Mouse (Mus musculus): ENCODE data around the gene Hist1h2ad. TPM values are rescaled to one million over a fixed set of nuclear protein-coding genes. Genes with fewer than 3 reads are reported as not detected.
"Not testable (repeated sequence)": the region's sequence is repeated elsewhere in the genome, so short reads cannot be mapped to it uniquely, and the experiment has no call there.

Gene Hist1h2ad
- polyA plus RNA-seq, 1 experiment, result 6.5 TPM

- TF ChIP-seq GATA1 (IDR thresholded peaks at IDR 0.05; ENCODE audit: low read length), result no peak
These were observed 23.8 kb downstream of the Hist1h2ad start for GRCm38 (mm10) chr13:23597957-23598356.

- no peak for TF ChIP-seq GATA1 (IDR thresholded peaks at IDR 0.05; ENCODE audit: low read length)
These were observed 29.1 kb downstream of the Hist1h2ad start for GRCm38 (mm10) chr13:23603182-23603699.

GRCm38 (mm10) chr13:23604452-23604851, 30.3 kb downstream of the Hist1h2ad start:
- no peak for TF ChIP-seq GATA1 (IDR thresholded peaks at IDR 0.05; ENCODE audit: low read length)

- no peak for TF ChIP-seq GATA1 (IDR thresholded peaks at IDR 0.05; ENCODE audit: low read length)
These were observed 30.9 kb downstream of the Hist1h2ad start for GRCm38 (mm10) chr13:23605052-23605451.

- peak; percentile 24 for TF ChIP-seq GATA1 (IDR thresholded peaks at IDR 0.05; ENCODE audit: low read length)
These were observed 35.0 kb downstream of the Hist1h2ad start for GRCm38 (mm10) chr13:23609209-23609608.

- no peak for TF ChIP-seq GATA1 (IDR thresholded peaks at IDR 0.05; ENCODE audit: low read length)
These were observed 35.7 kb downstream of the Hist1h2ad start for GRCm38 (mm10) chr13:23609844-23610243.

GRCm38 (mm10) chr13:23610393-23610792, 36.2 kb downstream of the Hist1h2ad start:
- TF ChIP-seq GATA1 (IDR thresholded peaks at IDR 0.05; ENCODE audit: low read length), result no peak

GRCm38 (mm10) chr13:23611638-23612037, 37.5 kb downstream of the Hist1h2ad start:
- TF ChIP-seq GATA1 (IDR thresholded peaks at IDR 0.05; ENCODE audit: low read length), result no peak

- no peak for TF ChIP-seq GATA1 (IDR thresholded peaks at IDR 0.05; ENCODE audit: low read length)
These were observed 46.0 kb downstream of the Hist1h2ad start for GRCm38 (mm10) chr13:23620056-23620732.

GRCm38 (mm10) chr13:23620733-23621531, 46.8 kb downstream of the Hist1h2ad start, which contains the start of gene Hist1h2be:
Hist1h2be (minus strand) TSS chr13:23621124.
- TF ChIP-seq GATA1 (IDR thresholded peaks at IDR 0.05; ENCODE audit: low read length), result peak; percentile 76

- no peak for TF ChIP-seq GATA1 (IDR thresholded peaks at IDR 0.05; ENCODE audit: low read length)
These were observed 47.5 kb downstream of the Hist1h2ad start for GRCm38 (mm10) chr13:23621532-23622174.

- not testable (repeated sequence) for TF ChIP-seq GATA1 (IDR thresholded peaks at IDR 0.05; ENCODE audit: low read length)
These were observed 48.0 kb downstream of the Hist1h2ad start, which contains the start of gene Hist1h1e for GRCm38 (mm10) chr13:23622175-23622671. Hist1h1e (minus strand) TSS chr13:23622558.

- TF ChIP-seq GATA1 (IDR thresholded peaks at IDR 0.05; ENCODE audit: low read length), result no peak
These were observed 48.8 kb downstream of the Hist1h2ad start for GRCm38 (mm10) chr13:23622861-23623450.

Other genes with a start within 250 kb of the Hist1h2ad start
- gene Zfp322a, start 205.2 kb upstream of the Hist1h2ad start, polyA plus RNA-seq (2012), result 0.73 and 0.85 TPM in 2 replicates
- 9.3 and 9.8 TPM in 2 replicates for gene Abt1, start 150.5 kb upstream of the Hist1h2ad start, polyA plus RNA-seq (2012)
- 2.4 and 4.2 TPM in 2 replicates for gene Btn1a1, start 108.5 kb upstream of the Hist1h2ad start, polyA plus RNA-seq (2012)
- not detected in 2 replicates for gene Btn2a2, start 85.5 kb upstream of the Hist1h2ad start, polyA plus RNA-seq (2012)
- 18.1 and 20.2 TPM in 2 replicates for gene Hist1h4h, start 43.3 kb upstream of the Hist1h2ad start, polyA plus RNA-seq (2012)
- gene Hist1h2af, start 40.5 kb upstream of the Hist1h2ad start, polyA plus RNA-seq (2012), result 2,691 and 3,312 TPM in 2 replicates
- gene Hist1h3g, start 39.0 kb upstream of the Hist1h2ad start, polyA plus RNA-seq (2012), result 17.3 and 23.2 TPM in 2 replicates
- gene Hist1h2bh, start 31.0 kb upstream of the Hist1h2ad start, polyA plus RNA-seq (2012), result 1.7 and 2.5 TPM in 2 replicates
- gene Hist1h3f, start 30.3 kb upstream of the Hist1h2ad start, polyA plus RNA-seq (2012), result 5.7 and 6.3 TPM in 2 replicates
- gene Hist1h4f, start 22.7 kb upstream of the Hist1h2ad start, polyA plus RNA-seq (2012), result 18.7 and 20.6 TPM in 2 replicates
- 0.81 and 0.89 TPM in 2 replicates for gene Hist1h1d, start 21.1 kb upstream of the Hist1h2ad start, polyA plus RNA-seq (2012)
- 11.7 and 13.1 TPM in 2 replicates for gene Hist1h3e, start 12.0 kb upstream of the Hist1h2ad start, polyA plus RNA-seq (2012)
- gene Hist1h2ae, start 3.2 kb upstream of the Hist1h2ad start, polyA plus RNA-seq (2012), result 18.2 and 26.0 TPM in 2 replicates
- gene Hist1h2bg, start 3.0 kb upstream of the Hist1h2ad start, polyA plus RNA-seq (2012), result 21.9 and 32.9 TPM in 2 replicates
- 8.5 and 12.9 TPM in 2 replicates for gene Hist1h2bf, start 185 bp upstream of the Hist1h2ad start, polyA plus RNA-seq (2012)
- gene Hist1h3d, start 1.4 kb downstream of the Hist1h2ad start, polyA plus RNA-seq (2012), result 3.8 and 4.0 TPM in 2 replicates
- gene Hist1h4d, start 7.2 kb downstream of the Hist1h2ad start, polyA plus RNA-seq (2012), result 22.9 and 29.6 TPM in 2 replicates
- gene Hist1h2be, start 46.7 kb downstream of the Hist1h2ad start, polyA plus RNA-seq (2012), result 0.92 and 1.2 TPM in 2 replicates
- 5.9 and 7.2 TPM in 2 replicates for gene Hist1h1e, start 48.2 kb downstream of the Hist1h2ad start, polyA plus RNA-seq (2012)
- gene Hist1h2ac, start 109.6 kb downstream of the Hist1h2ad start, polyA plus RNA-seq (2012), result 1.0 and 2.0 TPM in 2 replicates
- 16.7 and 25.9 TPM in 2 replicates for gene Hist1h2bc, start 109.8 kb downstream of the Hist1h2ad start, polyA plus RNA-seq (2012)
- gene Hist1h1t, start 121.4 kb downstream of the Hist1h2ad start, polyA plus RNA-seq (2012), result not detected in 2 replicates
- 4.1 and 4.5 TPM in 2 replicates for gene Hist1h4c, start 124.1 kb downstream of the Hist1h2ad start, polyA plus RNA-seq (2012)
- gene Hfe, start 136.5 kb downstream of the Hist1h2ad start, polyA plus RNA-seq (2012), result not detected in 2 replicates
- gene Hist1h1c, start 164.4 kb downstream of the Hist1h2ad start, polyA plus RNA-seq (2012), result 32.4 and 36.9 TPM in 2 replicates
- 12.2 and 13.4 TPM in 2 replicates for gene Hist1h3c, start 171.2 kb downstream of the Hist1h2ad start, polyA plus RNA-seq (2012)
- gene Hist1h2bb, start 172.4 kb downstream of the Hist1h2ad start, polyA plus RNA-seq (2012), result 6.6 and 10.7 TPM in 2 replicates
- gene Hist1h2ab, start 176.7 kb downstream of the Hist1h2ad start, polyA plus RNA-seq (2012), result 30.3 and 45.7 TPM in 2 replicates
- gene Hist1h3b, start 177.9 kb downstream of the Hist1h2ad start, polyA plus RNA-seq (2012), result 11.4 and 12.4 TPM in 2 replicates
- gene Hist1h4b, start 182.6 kb downstream of the Hist1h2ad start, polyA plus RNA-seq (2012), result 9.0 and 10.6 TPM in 2 replicates
- 31.9 and 40.7 TPM in 2 replicates for gene Hist1h4a, start 186.8 kb downstream of the Hist1h2ad start, polyA plus RNA-seq (2012)
- gene Hist1h3a, start 188.0 kb downstream of the Hist1h2ad start, polyA plus RNA-seq (2012), result 3.9 and 6.7 TPM in 2 replicates
- gene Hist1h1a, start 189.3 kb downstream of the Hist1h2ad start, polyA plus RNA-seq (2012), result 0.33 and 1.8 TPM in 2 replicates
- not detected in 2 replicates for gene Trim38, start 195.5 kb downstream of the Hist1h2ad start, polyA plus RNA-seq (2012)
- gene Slc17a2, start 232.6 kb downstream of the Hist1h2ad start, polyA plus RNA-seq (2012), result not detected in 2 replicates